In genomic region chr1:34076701-34077421, GRCm38 (mm10) we compare ENCODE assay signal across 8 mouse cellular contexts.
A peak's percentile ranks its signal among the peaks of the same experiment; 100 is the strongest.
DNase-seq lines count a peak whose midpoint lies in the region; ATAC-seq and TF ChIP-seq lines count a peak whose summit lies in the region.

No protein-coding gene starts in this region.

- no peaks in the 10 kb centered on the region for H3K9me3 ChIP-seq in ES-Bruce4 (replicated peaks; ENCODE audit: control insufficient read depth, insufficient read depth, low read length, poor library complexity, severe bottlenecking)
- no peaks in the 10 kb centered on the region for H3K9me3 ChIP-seq in hindbrain, embryonic 11.5 days (ENCODE audit: control insufficient read depth, low read length)
- H3K9me3 ChIP-seq in lung, embryonic 16.5 days (ENCODE audit: control insufficient read depth, low read length): no peaks in the 10 kb centered on the region

- H3K4me2 ChIP-seq in hindbrain, embryonic 11.5 days (replicated peaks; ENCODE audit: low read depth, low read length): no peak overlapping the region
- peak overlapping the region; percentile 45 for H3K4me2 ChIP-seq in lung, embryonic 16.5 days (ENCODE audit: low read depth, low read length)

- no peaks in the 10 kb centered on the region for H3K27me3 ChIP-seq in ES-Bruce4 (ENCODE audit: control insufficient read depth, insufficient read depth, low read length, poor library complexity, severe bottlenecking)
- H3K27me3 ChIP-seq in hindbrain, embryonic 11.5 days (ENCODE audit: control insufficient read depth, insufficient read depth, low read length): no peaks in the 10 kb centered on the region
- no peaks in the 10 kb centered on the region for H3K27me3 ChIP-seq in lung, embryonic 16.5 days (ENCODE audit: control insufficient read depth, insufficient read depth, low read depth, low read length)

- TF ChIP-seq POLR2A in ES-Bruce4 (IDR thresholded peaks at IDR 0.05; ENCODE audit: insufficient read depth, low read length): no peak

- H3K4me3 ChIP-seq in ES-Bruce4 (ENCODE audit: low read depth, low read length): peak overlapping the region; percentile 70
- H3K4me3 ChIP-seq in hindbrain, embryonic 11.5 days (ENCODE audit: low read depth, low read length): no peak overlapping the region
- H3K4me3 ChIP-seq in lung, embryonic 16.5 days (ENCODE audit: low read length): peak overlapping the region; percentile 26; the same call in 1 of the 2 replicates
- H3K4me3 ChIP-seq in left cerebral cortex, adult 2 months: no peak overlapping the region

- peak overlapping the region; percentile 71 for H3K9ac ChIP-seq in ES-Bruce4 (ENCODE audit: low read depth, poor library complexity, severe bottlenecking)
- no peak overlapping the region for H3K9ac ChIP-seq in hindbrain, embryonic 11.5 days (ENCODE audit: low read depth, low read length)
- H3K9ac ChIP-seq in lung, embryonic 16.5 days (ENCODE audit: low read length): no peak overlapping the region

- intact Hi-C loops in left cerebral cortex, adult 2 months (cut with DNase I): no loop called here

- no peaks in the 10 kb centered on the region for H3K36me3 ChIP-seq in ES-Bruce4 (ENCODE audit: control insufficient read depth, insufficient read depth, low read length, poor library complexity, severe bottlenecking)
- H3K36me3 ChIP-seq in hindbrain, embryonic 11.5 days (ENCODE audit: control insufficient read depth, insufficient read depth, low read length): no peaks in the 10 kb centered on the region
- H3K36me3 ChIP-seq in lung, embryonic 16.5 days (ENCODE audit: control insufficient read depth, insufficient read depth, low read length): no peaks in the 10 kb centered on the region

- peak; percentile 89 for TF ChIP-seq EP300 in ES-Bruce4 (IDR thresholded peaks at IDR 0.05; ENCODE audit: insufficient read depth, low read depth, low read length)

- peak; percentile 52; the same call in 1 of the 2 replicates for ATAC-seq in frontal cortex, adult (ENCODE audit: low TSS enrichment)
- ATAC-seq in hindbrain, embryonic 11.5 days (ENCODE audit: low FRiP score): 0 out of 2 replicates have a peak, but pooled peaks have one; percentile 57
- ATAC-seq in lung, embryonic 16.5 days (ENCODE audit: low read depth): peak; percentile 64; the same call in 1 of the 2 replicates
- no peak for ATAC-seq in activated CD4-positive, CD25-positive, alpha-beta regulatory T cell, adult 4 months

- no peak for DNase-seq in frontal cortex, postnatal 25 days (ENCODE audit: low spot score in 2 of 2)
- DNase-seq in hindbrain, embryonic 11.5 days (ENCODE audit: low spot score): no peak
- no peak for DNase-seq in adrenal gland, postnatal 4 days (ENCODE audit: low spot score in 2 of 2)
- DNase-seq in left cerebral cortex, adult 2 months (ENCODE audit: extremely low spot score in 1 of 2, low spot score in 2 of 2): no peak

- peak overlapping the region; percentile 95 for H3K27ac ChIP-seq in ES-Bruce4 (ENCODE audit: insufficient read depth, low read length)
- no peak overlapping the region for H3K27ac ChIP-seq in hindbrain, embryonic 11.5 days (ENCODE audit: low read depth, low read length)
- no peak overlapping the region for H3K27ac ChIP-seq in lung, embryonic 16.5 days (ENCODE audit: low read length)
- no peak overlapping the region for H3K27ac ChIP-seq in left cerebral cortex, adult 2 months

- TF ChIP-seq CTCF in ES-Bruce4 (IDR thresholded peaks at IDR 0.05; ENCODE audit: low read depth, low read length): no peak
- TF ChIP-seq CTCF in left cerebral cortex, adult 2 months (IDR thresholded peaks at IDR 0.05): no peak

- WGBS in hindbrain, embryonic 11.5 days: 9% methylated on average over 12 of the region's 12 CpGs
- WGBS in lung, embryonic 16.5 days: 8% methylated on average over 12 of the region's 12 CpGs

- peaks cover 4% of the 10 kb centered on the region for H3K4me1 ChIP-seq in ES-Bruce4 (ENCODE audit: control insufficient read depth, insufficient read depth, low read length)
- 0 out of 2 replicates have a peak, but pooled peaks cover 4% of the 10 kb centered on the region for H3K4me1 ChIP-seq in hindbrain, embryonic 11.5 days (replicated peaks; ENCODE audit: control insufficient read depth, insufficient read depth, low read length)
- peaks cover 2% of the 10 kb centered on the region for H3K4me1 ChIP-seq in lung, embryonic 16.5 days (replicated peaks; ENCODE audit: control insufficient read depth, insufficient read depth, low read length)

Comparison
In these comparisons a context has a peak if more than half of its experiments do, and no peak if none do; other contexts are left out.
1. H3K4me3 ChIP-seq: peak in ES-Bruce4 (single experiment) and lung, embryonic 16.5 days (single experiment); none in hindbrain, embryonic 11.5 days (single experiment) and left cerebral cortex, adult 2 months (single experiment).